Mouse (Mus musculus) kidney, adult 2 months (tissue): ENCODE results near the gene Nkiras1. TPM values are rescaled to one million over a fixed set of nuclear protein-coding genes. Genes with fewer than 3 reads are reported as not detected.
"Not testable (repeated sequence)": the region's sequence is repeated elsewhere in the genome, so short reads cannot be mapped to it uniquely, and the experiment has no call there.

ENCODE experiments used
- DNase-seq: peaks from one replicate; pipeline ENCODE4 v3.0.0; 2021
- H3K27ac ChIP-seq: fragments of 200-500 bp; 2 replicates; pipeline ENCODE4 v1.5.1; 2012; ENCODE audit warnings: low read depth, low read length, control low read depth, inconsistent platforms; ENCODE audit not compliant: insufficient read depth
- H3K27me3 ChIP-seq: fragments of 200-500 bp; replicated peaks from 2 replicates; pipeline ENCODE4 v1.6.1; 2012; ENCODE audit warnings: mild to moderate bottlenecking, moderate library complexity, low read length, inconsistent platforms; ENCODE audit not compliant: control insufficient read depth, insufficient read depth
- H3K36me3 ChIP-seq: fragments of 200-500 bp; 2 replicates; pipeline ENCODE4 v1.6.1; 2012; ENCODE audit warnings: mild to moderate bottlenecking, moderate library complexity, low read length, inconsistent platforms; ENCODE audit not compliant: control insufficient read depth, insufficient read depth
- H3K4me1 ChIP-seq: fragments of 200-500 bp; 2 replicates; pipeline ENCODE4 v1.6.1; 2011; ENCODE audit warnings: low read length; ENCODE audit not compliant: control insufficient read depth, insufficient read depth
- H3K4me3 ChIP-seq: fragments of 200-500 bp; 2 replicates; pipeline ENCODE4 v1.5.1; 2011; ENCODE audit warnings: mild to moderate bottlenecking, low read depth, low read length, control low read depth; ENCODE audit not compliant: insufficient read depth
- CTCF ChIP-seq: fragments of 200-500 bp; conservative IDR thresholded peaks from 2 replicates; pipeline ENCODE4 v1.5.1; 2011; ENCODE audit warnings: low read depth, mild to moderate bottlenecking, control low read depth, low read length, moderate library complexity, mixed read lengths; ENCODE audit not compliant: insufficient read depth, insufficient read length
- POLR2A ChIP-seq: fragments of 200-500 bp; IDR thresholded peaks from one replicate; pipeline ENCODE4 v1.6.1; 2011; ENCODE audit warnings: low read depth, low read length, control low read depth
- WGBS: fragments of 180-500 bp; shearing (Covaris S2); methylation state at CpG from one replicate; pipeline ENCODE4 v1.1.7; 2018; 5-methylcytosine and 5-hydroxymethylcytosine counted together
- polyA plus RNA-seq: library from polyadenylated mRNA; depleted of rRNA; stranded (reverse); fragments of >200 nt; gene quantifications from 2 replicates; pipeline ENCODE4 v1.2.3, GENCODE M21; 2012

The Nkiras1 gene
- polyA plus RNA-seq, 1 experiment, result 13.1 TPM

- H3K27ac ChIP-seq, result no peak overlapping the region
- no peak overlapping the region for H3K4me3 ChIP-seq
- H3K27me3 ChIP-seq, result no peaks in the 10 kb centered on the region
- no peaks in the 10 kb centered on the region for H3K36me3 ChIP-seq
- DNase-seq, result no peak
- H3K4me1 ChIP-seq, result peaks cover 6% of the 10 kb centered on the region; the same call in 1 of the 2 replicates
- TF ChIP-seq CTCF (no peak), POLR2A (no peak)
- 89% methylated on average over 4 of the region's 4 CpGs for WGBS
Measured at GRCm38 (mm10) chr14:18241786-18242185, 29.1 kb upstream of the Nkiras1 start.

- H3K27me3 ChIP-seq, result no peaks in the 10 kb centered on the region
- H3K27ac ChIP-seq, result no peak overlapping the region
- H3K4me1 ChIP-seq, result peaks cover 3% of the 10 kb centered on the region; the same call in 1 of the 2 replicates
- no peak for DNase-seq
- 82% methylated on average over 21 of the region's 21 CpGs for WGBS
- no peak for TF ChIP-seq CTCF
- no peak for TF ChIP-seq POLR2A
- H3K4me3 ChIP-seq, result no peak overlapping the region
- H3K36me3 ChIP-seq, result no peaks in the 10 kb centered on the region
Measured at GRCm38 (mm10) chr14:18242638-18243130, 28.3 kb upstream of the Nkiras1 start.

GRCm38 (mm10) chr14:18261203-18261602, 9.7 kb upstream of the Nkiras1 start:
- TF ChIP-seq POLR2A (no peak), CTCF (no peak)
- 91% methylated on average over 3 of the region's 3 CpGs for WGBS
- Histone ChIP-seq H3K4me3 (no peak overlapping the region), H3K27me3 (no peaks in the 10 kb centered on the region), H3K36me3 (no peaks in the 10 kb centered on the region), H3K27ac (no peak overlapping the region), H3K4me1 (peaks cover 2% of the 10 kb centered on the region; the same call in 1 of the 2 replicates)
- DNase-seq, result no peak

- Histone ChIP-seq H3K4me1 (peaks cover 2% of the 10 kb centered on the region; the same call in 1 of the 2 replicates), H3K27me3 (no peaks in the 10 kb centered on the region), H3K4me3 (no peak overlapping the region), H3K27ac (no peak overlapping the region), H3K36me3 (peaks cover under 1% of the 10 kb centered on the region; the same call in 1 of the 2 replicates)
- peak; percentile 52 for DNase-seq
- TF ChIP-seq POLR2A (no peak), CTCF (no peak)
- 30% methylated on average over 4 of the region's 4 CpGs for WGBS
Measured at GRCm38 (mm10) chr14:18263427-18263826, 7.5 kb upstream of the Nkiras1 start.

GRCm38 (mm10) chr14:18269947-18270528, 898 bp upstream of the Nkiras1 start:
- not testable (repeated sequence) for DNase-seq, H3K4me1 ChIP-seq
- WGBS, result 1% methylated on average over 24 of the region's 24 CpGs

GRCm38 (mm10) chr14:18271666-18272065, 730 bp downstream of the Nkiras1 start:
- H3K27me3 ChIP-seq, result no peaks in the 10 kb centered on the region
- 4% methylated on average over 7 of the region's 7 CpGs for WGBS
- peaks cover 6% of the 10 kb centered on the region; the same call in 1 of the 2 replicates for H3K4me1 ChIP-seq
- peak overlapping the region; percentile 79 for H3K4me3 ChIP-seq
- peaks cover 2% of the 10 kb centered on the region; the same call in 1 of the 2 replicates for H3K36me3 ChIP-seq
- DNase-seq, result peak; percentile 9
- H3K27ac ChIP-seq, result peak overlapping the region; percentile 55; the same call in 1 of the 2 replicates
- no peak for TF ChIP-seq CTCF
- TF ChIP-seq POLR2A, result no peak

More at GRCm38 (mm10) chr14:18269947-18270528, 898 bp upstream of the Nkiras1 start:
- peak overlapping the region; percentile 53 for H3K27ac ChIP-seq
- H3K36me3 ChIP-seq, H3K27me3 ChIP-seq: not testable (repeated sequence)
- peak overlapping the region; percentile 90 for H3K4me3 ChIP-seq

GRCm38 (mm10) chr14:18274526-18274925, 3.6 kb downstream of the Nkiras1 start:
- TF ChIP-seq POLR2A (no peak), CTCF (no peak)
- no peak overlapping the region for H3K27ac ChIP-seq
- no peak for DNase-seq
- no peak overlapping the region for H3K4me3 ChIP-seq
- H3K36me3 ChIP-seq, result no peaks in the 10 kb centered on the region; the same call in 1 of the 2 replicates
- no peaks in the 10 kb centered on the region for H3K27me3 ChIP-seq
- 74% methylated on average over 1 of the region's 1 CpGs for WGBS
- H3K4me1 ChIP-seq, result peaks cover 6% of the 10 kb centered on the region; the same call in 1 of the 2 replicates

- no peaks in the 10 kb centered on the region for H3K27me3 ChIP-seq
Measured at GRCm38 (mm10) chr14:18280375-18280774, 9.4 kb downstream of the Nkiras1 start.

More at GRCm38 (mm10) chr14:18280375-18280774, 9.4 kb downstream of the Nkiras1 start:
- TF ChIP-seq CTCF (no peak), POLR2A (no peak)
- Histone ChIP-seq H3K4me1 (no peaks in the 10 kb centered on the region), H3K36me3 (peaks cover 3% of the 10 kb centered on the region; the same call in 1 of the 2 replicates), H3K27ac (no peak overlapping the region), H3K4me3 (no peak overlapping the region)
- 83% methylated on average over 5 of the region's 5 CpGs for WGBS
- no peak for DNase-seq
